Mouse (Mus musculus): ENCODE results near the gene Gm49318. TPM values are rescaled to one million over a fixed set of nuclear protein-coding genes. Genes with fewer than 3 reads are reported as not detected.
"Not testable (repeated sequence)": the region's sequence is repeated elsewhere in the genome, so short reads cannot be mapped to it uniquely, and the experiment has no call there.

The Gm49318 gene
- polyA plus RNA-seq (2017; shearing (Covaris generic)) = not detected

DNA sequence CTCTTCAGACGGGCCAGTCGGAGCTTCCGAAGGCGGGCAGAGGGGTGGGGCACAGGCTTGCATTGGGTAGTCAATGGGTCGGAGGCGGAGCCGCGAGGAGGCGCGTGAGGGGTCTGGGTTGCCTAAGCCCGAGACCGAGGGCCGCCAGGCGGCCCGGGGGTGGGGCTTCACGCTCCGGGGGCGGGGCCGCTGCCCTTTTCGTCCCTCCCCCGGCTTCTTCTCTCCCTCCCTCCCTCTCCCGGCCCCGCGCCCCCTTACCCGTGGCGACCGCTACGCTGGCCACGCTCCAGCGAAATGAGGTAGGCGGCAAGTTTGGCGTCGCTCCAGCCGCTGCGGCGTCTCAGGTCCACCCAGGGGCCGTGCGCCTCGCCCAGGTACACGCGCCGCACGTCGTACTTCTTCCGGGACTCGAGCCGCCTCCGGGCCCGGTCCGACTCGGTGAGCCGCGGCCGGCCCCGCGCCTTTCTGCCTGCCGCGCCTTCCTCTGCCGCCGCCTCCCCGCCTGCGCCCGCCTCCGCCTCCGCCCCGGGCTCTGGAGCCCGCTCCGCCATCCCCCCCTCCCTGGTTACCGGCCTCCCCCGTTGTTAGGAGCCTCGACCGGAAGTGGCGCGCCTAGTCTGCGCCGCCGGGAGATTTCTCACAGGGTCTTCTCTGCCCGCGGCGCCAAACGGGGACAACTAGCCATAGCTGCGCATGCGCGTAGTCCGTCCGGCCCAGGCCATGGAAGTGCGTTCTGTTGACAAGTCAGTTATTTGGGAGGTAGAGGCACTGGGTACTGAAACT, at the start of gene Gm49318, which contains the start of gene Zfp653:
Gene Gm49318, minus strand, starts transcription at position 469 of the 783 bp plus-strand sequence.
Gene Zfp653, minus strand, starts transcription at position 586 of the 783 bp plus-strand sequence.
- peak; percentile 86 for ATAC-seq

DNA sequence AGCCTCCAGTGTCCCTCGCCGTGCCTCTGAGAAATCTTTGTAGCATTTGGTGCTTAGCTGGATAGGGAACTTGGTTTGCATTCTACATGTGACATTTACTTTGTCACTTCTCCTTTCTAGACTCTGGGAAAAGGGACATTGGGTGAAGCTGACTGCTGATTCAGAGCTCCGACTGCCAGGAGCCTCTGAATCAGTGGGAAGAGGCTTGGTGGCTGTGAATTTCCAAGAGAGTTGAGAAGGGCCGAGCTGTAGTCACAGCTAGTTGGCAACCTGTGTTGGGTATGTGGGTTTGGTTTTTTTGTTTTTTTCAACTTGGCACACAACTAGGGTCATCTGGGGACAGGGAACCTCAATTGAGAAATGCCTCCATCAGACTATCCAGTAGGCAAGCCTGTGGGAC, 48.5 kb upstream of the Gm49318 start:
- no peak for ATAC-seq

DNA sequence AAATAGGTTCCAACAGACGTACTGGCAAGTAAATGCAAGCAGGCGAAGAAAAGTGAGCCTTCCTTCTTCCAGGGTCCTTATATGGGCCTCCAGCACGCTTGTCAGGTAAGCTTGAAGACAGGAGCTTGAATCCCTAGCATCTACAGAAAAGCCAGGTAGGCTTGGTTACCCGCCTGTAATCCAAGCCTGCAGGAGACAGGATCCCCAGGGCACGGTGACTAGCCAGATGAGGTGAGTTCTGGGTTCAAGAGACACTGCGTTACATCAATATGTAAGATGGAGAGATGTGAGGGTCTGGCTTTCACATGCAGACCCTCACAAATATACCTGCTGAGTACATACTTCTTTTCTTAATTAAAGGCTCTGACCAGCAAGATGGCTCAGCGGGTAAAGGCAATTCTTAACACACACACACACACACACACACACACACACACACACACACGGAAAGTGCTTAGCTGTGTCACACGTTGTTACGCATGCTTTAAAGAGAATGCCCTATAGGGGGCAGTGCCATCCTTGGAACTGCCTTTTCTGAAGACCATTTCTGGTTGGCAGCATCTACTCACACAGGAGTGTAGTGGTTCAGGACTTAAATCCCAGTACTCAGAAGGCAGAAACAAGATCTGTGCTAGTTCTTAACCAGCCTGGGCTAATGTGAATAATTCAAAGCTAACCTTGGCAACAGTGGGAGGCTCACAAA, 46.8 kb upstream of the Gm49318 start:
- ATAC-seq = peak; percentile 53

DNA sequence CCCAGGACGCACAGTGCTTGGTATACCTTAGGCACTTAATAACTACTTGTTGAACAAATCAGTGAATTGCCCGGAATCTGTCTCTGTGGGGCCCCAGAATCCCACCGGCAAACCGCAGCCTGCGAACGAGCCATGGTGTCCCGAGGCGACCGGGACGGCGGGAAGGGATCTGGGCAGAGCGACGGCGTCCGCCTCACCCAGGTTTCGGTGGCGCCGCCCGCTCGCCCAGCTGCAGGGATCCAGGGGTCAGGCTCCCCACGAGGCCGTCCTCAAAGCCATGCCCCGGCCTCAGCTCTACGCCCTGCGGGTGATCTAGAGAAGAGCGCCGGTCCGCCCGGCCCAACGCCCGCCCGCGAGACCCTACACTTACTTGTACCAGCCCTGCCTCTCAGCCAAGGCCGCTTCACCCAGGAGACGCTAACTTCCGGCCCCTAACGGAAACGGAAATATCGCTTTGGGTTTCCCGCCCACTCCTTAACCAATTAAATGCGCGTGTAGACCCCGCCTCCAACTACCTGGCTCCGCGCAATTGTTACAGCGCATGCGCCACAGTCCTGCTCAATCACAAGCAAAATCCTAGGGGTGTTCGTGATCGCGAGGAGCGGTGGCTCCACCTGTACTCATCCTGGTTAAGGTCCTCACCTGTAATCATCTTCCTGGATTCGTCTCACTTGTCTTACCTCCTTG, 45.8 kb upstream of the Gm49318 start, which contains the start of gene Elof1:
Gene Elof1, minus strand, starts transcription at position 433 of the 687 bp plus-strand sequence.
- ATAC-seq = peak; percentile 97

DNA sequence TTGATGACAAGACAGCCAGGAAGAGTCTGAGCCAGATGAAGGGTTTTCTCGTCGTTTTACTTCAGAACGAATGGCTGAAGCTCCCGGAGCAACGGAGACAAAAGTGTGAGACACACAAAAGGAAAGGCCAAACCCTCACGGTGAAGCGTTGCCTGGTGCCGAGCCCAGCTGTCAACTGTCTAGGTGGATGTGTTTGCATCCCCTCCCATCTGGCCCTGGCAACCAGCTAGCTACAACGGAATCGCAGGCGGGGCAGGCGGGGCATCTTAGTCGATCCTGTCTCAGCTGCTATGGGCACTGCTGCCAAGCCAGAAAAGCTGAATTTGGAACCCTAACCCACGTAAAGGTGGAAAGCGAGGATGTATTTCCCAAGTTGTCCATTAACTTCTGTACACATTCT, 45.0 kb upstream of the Gm49318 start:
- no peak for ATAC-seq

DNA sequence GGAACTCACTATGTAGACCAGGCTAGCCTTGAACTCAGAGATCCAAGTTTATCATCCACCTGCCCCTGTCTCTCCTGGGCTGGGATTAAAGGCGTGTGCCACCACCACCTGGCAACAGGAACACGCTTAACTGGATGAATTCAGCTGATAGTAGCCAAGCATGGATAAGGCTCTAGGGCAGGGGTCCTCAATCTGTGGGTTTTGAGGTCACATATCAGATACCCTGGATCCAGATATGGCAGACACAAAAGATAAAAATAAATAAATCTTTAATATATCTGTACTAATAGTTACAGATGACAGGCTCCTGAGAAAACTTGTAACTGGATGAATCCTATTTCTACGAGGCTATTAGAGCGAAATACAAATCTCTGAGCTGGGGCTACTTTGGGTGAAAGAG, 44.6 kb upstream of the Gm49318 start:
- ATAC-seq = no peak

DNA sequence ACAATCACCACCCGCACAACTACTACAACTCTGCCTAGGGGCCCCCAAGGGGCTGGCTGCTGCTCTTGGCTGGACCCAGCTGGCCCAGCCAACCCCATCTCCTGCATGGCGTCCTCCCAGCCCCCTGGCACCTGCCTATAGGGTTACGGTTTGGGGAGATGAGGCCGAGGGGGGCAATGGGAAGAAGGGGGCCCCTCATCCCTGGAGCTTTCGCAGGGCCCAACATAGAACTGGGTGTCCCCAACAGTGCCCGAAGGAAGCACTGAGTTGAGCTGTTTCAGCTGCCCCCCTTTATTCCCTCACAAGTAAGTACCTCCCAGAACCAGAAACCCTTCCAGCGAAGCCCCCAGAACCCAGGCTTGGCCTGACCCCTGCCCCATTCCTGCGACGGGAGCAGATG, 37.1 kb upstream of the Gm49318 start:
- ATAC-seq = no peak

DNA sequence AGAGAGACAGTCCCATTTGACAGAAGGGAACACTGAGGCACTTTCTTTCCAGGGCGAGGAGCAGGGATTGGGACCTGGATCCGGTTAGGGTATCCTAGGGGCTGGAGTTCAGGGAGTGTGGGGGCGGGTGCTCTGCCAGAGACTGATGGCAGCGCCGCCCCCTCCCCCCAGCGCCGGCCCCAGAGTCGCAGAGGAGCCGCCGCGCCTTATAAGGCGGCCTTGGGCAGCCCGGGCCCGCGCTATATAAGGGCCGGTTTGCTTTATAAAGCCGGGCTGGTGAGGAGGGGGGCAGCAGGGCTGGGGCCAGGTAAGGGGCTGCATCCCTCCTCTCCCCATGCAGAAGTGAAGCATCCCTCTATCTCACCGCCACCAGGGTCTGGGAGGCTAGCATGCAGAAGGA, 28.9 kb upstream of the Gm49318 start:
- ATAC-seq = no peak

DNA sequence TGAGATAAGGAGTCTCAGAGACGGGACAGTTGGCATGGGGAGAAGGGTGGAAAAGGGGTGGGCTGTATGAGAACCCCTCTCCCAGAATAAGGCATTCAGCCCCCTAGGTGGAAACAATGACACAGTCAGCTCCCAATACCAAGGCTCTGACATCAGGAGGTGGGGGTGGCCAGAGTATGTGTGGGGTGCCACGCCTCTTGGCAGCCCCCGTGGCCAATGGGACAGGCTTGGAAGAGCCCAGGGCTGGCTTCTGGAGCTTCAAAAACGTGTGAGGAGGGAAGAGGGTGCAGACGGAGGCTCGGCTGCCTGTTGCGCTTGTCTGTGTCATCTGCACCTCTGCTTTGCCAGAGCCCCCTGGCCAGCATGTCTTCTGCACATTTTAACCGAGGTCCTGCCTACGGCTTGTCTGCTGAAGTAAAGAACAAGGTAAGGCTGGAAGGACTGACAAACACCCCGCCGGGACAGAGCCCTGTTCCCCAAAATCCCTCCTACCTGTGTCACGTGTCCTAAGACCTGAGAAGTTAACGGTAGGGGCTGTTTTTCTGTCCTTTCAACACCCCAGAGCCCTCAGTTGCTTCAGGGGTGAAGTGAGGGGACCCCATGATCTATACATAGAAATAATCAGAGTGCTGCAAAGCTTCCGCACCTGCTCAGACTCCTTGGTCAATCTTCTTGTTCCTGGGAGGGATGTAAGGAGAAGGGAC, 28.1 kb upstream of the Gm49318 start, which contains the start of gene Cnn1:
Gene Cnn1, plus strand, starts transcription at position 224 of the 704 bp plus-strand sequence.
- no peak for ATAC-seq

DNA sequence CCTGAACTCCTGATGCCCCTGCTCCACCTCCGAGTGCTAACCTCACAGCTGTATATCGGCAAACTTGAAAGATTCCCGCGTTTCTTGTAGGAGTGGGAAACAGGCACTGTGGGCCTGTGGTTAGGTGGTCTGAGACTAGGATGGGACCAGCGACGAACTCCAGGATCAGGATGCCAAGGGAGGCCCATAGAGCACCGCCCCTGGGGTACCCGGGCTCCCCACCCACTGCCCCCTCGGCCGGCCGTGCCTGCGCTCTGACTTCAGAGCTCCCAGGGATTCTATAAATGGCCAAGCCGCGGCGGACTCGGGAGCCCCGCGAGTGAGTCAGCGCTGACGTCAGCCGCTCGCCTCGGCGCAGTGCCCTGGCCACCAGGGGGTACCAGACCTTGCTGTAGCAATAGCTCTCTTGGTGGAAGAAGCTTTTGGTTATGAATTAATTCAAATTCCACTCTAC, 24.8 kb upstream of the Gm49318 start:
- ATAC-seq = peak; percentile 99

DNA sequence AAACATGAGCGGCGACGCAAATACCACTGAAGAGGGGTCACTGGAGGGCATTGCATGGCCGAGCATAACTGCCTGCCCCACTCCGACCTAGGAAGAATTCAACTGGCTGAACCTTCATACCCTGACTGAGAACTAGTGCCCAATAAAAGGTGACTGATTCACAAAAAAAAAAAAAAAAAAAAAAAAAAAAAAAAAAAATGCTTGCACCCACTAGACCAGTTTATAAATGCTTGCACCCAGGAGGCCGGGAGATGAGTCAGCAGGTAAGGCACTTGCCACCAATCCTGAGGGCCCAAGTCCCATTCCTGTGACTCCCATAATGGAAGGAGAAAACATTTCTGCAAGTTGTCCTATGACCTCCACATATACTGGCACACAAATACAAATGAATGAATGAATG, 21.7 kb upstream of the Gm49318 start:
- no peak for ATAC-seq

DNA sequence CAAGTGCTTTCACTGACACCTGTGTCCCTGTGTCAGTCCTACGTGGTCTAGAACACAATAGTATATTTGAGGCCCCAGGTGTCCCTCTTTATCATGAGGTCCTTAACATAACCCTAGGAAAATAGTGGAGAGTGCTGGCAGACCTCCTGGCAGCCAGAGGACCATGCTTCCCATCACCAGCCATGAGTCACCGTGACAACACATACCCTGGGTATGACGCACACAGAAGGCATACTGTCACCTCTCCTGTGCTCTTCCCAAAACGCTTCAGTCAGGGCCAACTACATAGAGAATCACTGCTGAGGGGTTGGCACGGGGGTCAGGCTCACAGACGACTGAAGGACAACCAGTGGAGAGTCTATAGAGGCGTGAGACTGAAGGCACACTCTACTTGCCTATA, 18.9 kb upstream of the Gm49318 start:
- no peak for ATAC-seq

DNA sequence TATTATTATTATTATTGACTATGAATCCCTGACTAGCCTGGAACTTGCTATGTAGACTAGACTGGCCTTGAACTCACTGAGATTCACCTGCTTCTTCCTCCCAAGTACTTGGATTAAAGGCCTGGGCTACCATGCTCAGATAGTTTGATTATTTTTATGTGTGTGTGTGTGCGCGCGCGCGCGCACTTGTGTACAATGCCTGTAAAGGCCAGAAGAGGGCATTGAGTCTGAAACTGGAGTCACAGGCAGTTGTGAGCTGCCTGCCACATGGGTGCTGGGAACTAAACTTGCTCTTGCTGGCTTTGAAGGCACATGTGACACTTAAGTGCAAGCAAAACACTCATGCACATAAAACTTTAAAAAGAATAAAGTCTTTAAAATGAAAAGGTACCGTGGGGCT, 18.2 kb upstream of the Gm49318 start:
- ATAC-seq = no peak

DNA sequence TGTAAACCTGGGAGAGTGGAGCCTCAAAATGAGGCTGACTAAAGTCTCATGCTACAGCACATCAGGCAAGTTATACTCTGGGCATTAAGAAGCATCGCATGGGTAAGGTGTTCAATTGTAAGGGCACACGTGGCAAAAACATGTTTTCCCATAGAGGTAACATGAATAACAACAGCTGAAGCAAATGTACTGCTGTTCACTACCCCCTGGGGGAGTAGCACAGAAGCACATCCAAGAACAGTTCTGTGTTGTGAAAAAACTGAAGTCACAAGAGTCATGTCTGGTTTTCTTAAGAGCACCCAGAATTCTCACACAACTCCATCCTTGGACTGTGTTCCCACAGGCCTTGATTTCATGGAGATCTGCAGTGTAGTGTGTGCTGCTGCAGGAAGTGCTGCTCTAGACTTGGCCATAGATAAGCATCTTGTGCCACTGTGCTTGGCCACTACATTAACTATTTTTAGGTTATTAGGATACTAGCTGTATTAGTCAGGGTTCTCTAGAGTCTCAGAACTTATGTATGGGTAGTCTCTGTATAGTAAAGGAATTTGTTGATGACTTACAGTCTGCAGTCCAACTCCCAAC, 16.1 kb upstream of the Gm49318 start:
- ATAC-seq = no peak

DNA sequence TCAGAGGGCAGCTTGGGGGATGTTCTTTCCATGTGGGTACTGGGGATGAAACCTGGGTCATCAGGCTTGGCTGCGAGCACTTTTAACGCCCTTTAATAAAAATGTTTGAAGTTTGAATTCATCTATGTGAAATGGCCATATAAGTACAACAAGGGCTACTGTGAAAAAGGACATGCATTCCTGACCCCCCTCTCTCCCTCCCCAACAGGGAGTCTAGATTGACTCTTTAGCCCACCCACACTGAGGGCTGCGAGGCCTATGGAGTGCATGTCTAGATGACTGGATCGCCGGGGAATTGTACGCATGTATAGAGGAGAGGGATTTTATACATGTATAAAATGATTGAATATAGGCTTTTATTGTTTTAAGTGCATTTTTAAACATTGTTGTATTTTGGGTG, 15.0 kb upstream of the Gm49318 start:
- no peak for ATAC-seq

DNA sequence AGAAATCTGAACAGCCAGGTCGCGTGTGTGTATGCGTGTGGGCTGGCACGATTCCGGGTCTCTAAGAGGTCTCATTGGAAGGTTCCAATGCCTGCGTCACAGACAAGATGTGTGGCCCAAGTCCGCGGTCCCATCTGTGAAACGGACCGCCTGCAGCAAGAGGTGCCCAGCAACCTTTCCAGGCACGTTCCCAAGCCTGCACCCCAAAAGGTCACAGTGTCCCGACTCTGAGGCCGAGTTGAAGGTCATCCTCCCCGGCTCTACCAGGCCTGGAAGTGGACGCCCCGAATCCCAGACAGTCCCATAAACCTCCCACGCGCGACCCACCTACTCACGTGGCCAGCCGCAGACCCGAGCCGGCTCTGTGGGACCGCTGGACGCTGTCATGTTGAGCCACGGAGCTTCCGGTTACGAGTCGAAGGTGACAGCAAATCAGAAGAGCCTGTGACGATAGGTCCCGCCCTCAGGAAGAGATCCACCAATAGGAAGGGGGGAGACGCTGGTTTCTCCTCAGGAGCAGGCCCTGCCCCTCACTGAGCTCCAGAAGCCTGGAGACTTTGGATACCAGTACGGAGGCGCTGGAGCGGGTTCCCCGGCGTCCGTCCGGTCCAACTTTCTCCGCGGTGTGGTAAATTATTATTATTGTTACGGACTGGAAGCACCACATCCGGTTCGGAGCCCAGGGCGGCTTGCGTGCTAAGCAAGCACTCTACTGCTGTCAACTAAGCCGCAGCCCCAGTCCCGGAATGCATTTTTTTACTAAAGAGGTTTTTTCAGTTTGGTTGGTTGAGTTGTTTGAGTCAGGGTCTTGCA, 14.2 kb upstream of the Gm49318 start, which contains the start of gene Ecsit:
Gene Ecsit, minus strand, starts transcription at position 417 of the 813 bp plus-strand sequence.
- peak; percentile 98 for ATAC-seq

DNA sequence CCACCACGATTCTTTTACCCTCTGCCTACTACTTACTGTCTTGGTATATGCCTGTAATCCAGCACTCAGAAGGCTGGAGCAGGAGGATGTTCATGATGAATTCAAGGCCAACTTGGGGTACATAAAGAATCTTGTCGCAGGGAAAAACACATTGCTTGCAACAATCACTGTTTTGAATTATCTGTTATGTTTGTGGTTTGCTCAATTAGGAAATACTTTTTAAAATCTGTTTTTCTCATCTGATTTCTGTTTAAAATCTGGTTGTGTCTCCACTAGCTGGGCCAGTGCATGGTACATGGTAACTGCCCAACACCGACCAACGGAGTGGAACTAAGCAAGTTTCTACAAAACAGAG, 13.6 kb upstream of the Gm49318 start:
- ATAC-seq = no peak

DNA sequence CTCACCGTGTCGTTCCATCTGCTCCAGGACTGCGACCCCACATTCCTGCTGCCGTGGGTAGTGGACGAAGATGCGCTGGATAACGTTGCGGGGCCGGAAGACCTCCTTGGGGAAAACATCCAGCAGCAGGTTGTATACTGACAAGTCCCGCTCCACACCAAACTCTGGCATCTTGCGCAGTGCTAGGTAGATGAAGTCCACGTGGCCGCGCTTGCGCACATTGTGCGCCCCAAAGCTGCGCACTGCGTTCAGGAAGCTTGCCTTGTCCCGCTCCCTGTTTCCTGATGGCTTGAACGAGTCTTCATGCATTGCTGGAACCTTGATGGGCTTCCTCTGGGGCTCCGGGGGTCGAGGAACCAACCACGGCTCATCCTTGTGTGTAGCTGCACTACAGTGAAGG, 5.2 kb upstream of the Gm49318 start:
- no peak for ATAC-seq

DNA sequence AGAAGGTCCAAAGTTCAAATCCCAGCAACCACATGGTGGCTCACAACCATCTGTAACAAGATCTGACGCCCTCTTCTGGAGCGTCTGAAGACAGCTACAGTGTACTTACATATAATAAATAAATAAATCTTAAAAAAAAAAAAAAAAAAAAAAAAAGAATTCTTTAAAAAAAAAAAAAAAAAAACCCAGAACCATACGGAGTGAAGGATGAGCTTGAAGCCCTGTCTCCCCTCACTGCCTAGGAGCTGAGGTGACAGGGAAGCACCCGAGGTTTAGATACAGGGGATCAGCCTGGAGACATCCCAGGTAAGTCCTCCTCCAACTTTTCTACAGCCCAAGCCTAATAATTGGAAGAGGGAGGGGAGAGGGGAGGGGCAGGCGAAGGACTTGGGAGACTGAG, 4.7 kb upstream of the Gm49318 start:
- ATAC-seq = not testable (repeated sequence)

DNA sequence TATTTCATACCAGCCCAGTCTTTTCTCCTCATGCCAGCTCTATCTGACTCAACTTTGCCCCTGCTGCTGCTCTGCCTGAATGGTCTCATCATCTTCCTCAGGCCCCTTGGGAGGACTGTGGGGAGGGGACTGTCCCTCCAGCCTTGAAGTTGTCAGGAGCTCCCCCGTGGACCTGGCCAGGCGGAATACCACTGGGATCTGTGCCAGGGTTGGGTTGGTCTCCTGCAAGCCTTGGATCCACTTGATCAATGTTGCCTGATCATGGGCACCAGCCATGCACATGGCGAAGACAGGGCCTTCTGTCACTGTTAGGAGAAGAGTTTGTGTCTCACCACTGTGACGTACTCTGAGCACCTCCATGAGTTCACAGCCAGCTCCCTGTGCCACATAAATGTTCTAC, 1.2 kb upstream of the Gm49318 start:
- ATAC-seq = no peak

DNA sequence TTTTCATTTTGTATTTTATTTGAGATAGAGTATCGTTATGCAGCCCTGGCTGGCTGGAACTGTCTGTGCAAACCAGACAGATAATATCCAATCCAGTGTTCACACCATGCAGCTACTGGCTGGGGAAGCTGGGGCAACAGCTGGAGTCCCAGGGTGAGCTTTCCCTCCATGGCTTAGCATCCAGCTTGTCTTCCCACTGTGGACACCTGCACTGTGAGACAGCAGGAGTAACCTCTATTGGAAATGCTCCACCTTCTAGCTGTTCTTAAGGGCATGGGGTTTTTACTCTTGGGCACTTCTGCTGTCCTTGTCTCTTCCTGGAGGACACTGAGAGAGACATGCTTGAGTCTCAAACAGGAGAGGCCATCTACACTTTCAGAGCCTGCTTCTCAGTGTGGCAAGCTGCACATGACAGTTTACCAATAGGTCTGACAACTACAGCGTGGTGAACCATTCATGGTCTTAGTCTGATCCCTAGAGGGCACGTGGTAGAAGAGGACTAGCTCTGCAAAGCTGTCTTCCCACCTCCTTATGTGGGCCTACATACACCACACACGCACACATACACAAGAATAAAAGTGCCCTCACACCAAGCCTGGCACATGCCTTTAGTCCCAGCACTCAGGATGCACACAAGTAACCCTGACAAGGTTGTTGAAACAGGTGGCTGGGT, 1.0 kb downstream of the Gm49318 start:
- no peak for ATAC-seq

All from inflammation-experienced regulatory T-cells, adult 6 months (primary cell).